Mouse (Mus musculus): ENCODE measurements around the gene Kif3c. TPM values are rescaled to one million over a fixed set of nuclear protein-coding genes. Genes with fewer than 3 reads are reported as not detected.

The Kif3c gene
- total and polyA plus RNA-seq, 3 experiments: 2.5 to 5.6 TPM; not detected in 1

DNA sequence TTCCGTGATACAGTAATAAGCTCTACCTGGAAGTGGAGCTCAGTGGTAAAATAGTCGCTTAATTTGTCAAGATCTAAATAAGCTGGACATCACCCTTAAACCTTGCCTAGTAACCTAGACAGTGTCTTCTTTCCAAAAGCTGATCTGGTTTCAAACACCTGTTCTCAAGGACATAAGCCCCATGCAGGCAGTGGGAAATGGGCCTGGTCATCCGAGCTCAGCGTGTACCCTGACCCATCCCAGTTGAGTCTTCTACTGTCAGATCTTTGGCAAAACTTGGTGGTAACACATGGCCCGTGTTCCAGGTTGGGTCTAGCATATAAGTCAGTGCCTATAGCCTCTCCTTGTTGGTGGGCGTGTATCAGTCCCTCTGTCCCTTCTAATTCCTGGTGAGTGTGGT, 8.6 kb downstream of the Kif3c start:
- Histone ChIP-seq H3K4me3 (ENCODE audit: control insufficient read depth in 1 of 2, insufficient read depth in 1 of 2, low read depth in 2 of 2, low read length in 2 of 2) (no peak overlapping the region), H3K4me1 (ENCODE audit: control insufficient read depth in 1 of 2, insufficient read depth in 2 of 2, low read length in 2 of 2) (no peaks in the 10 kb centered on the region), H3K27me3 (ENCODE audit: control insufficient read depth in 1 of 2, insufficient read depth in 2 of 2, low read length in 2 of 2) (no peaks in the 10 kb centered on the region), H3K9me3 (replicated peaks; ENCODE audit: insufficient read depth, low read length) (no peaks in the 10 kb centered on the region), H3K9ac (ENCODE audit: control insufficient read depth, low read depth, low read length, poor library complexity, severe bottlenecking) (no peak overlapping the region), H3K27ac (ENCODE audit: control insufficient read depth, low read depth, low read length) (no peak overlapping the region), H3K79me2 (ENCODE audit: control insufficient read depth, insufficient read depth, low read length, poor library complexity) (no peaks in the 10 kb centered on the region), H3K36me3 (ENCODE audit: control insufficient read depth in 1 of 2, insufficient read depth in 2 of 2, low read length in 2 of 2) (no peaks in the 10 kb centered on the region)
- no peak for DNase-seq (ENCODE audit: low read depth, low spot score)
- TF ChIP-seq MEF2A (IDR thresholded peaks at IDR 0.05; ENCODE audit: extremely low read depth, insufficient replicate concordance, low read depth, low read length, poor library complexity, severe bottlenecking): no peak
- TF ChIP-seq HCFC1 (IDR thresholded peaks at IDR 0.05; ENCODE audit: low read depth, low read length): no peak
- no peak for TF ChIP-seq E2F4 (IDR thresholded peaks at IDR 0.05; ENCODE audit: borderline replicate concordance, low read depth, low read length)
- TF ChIP-seq CHD2 (IDR thresholded peaks at IDR 0.05; ENCODE audit: low read length): no peak
- TF ChIP-seq MXI1 (IDR thresholded peaks at IDR 0.05; ENCODE audit: low read depth, low read length): no peak
- TF ChIP-seq CTCF (IDR thresholded peaks at IDR 0.05 in 2 of 3, conservative IDR thresholded peaks at IDR 0.05 in 1 of 3; ENCODE audit: control insufficient read depth in 1 of 3, insufficient read depth in 1 of 3, low read depth in 2 of 3, low read length in 3 of 3, poor library complexity in 1 of 3, severe bottlenecking in 1 of 3): no peak
- TF ChIP-seq USF2 (IDR thresholded peaks at IDR 0.05; ENCODE audit: borderline replicate concordance in 1 of 2, insufficient read depth in 1 of 2, low read depth in 1 of 2, low read length in 2 of 2): no peak
- no peak for TF ChIP-seq RAD21 (IDR thresholded peaks at IDR 0.05; ENCODE audit: low read depth, low read length)
- no peak for TF ChIP-seq MAZ (IDR thresholded peaks at IDR 0.05; ENCODE audit: low read depth, low read length)
- TF ChIP-seq POLR2AphosphoS2 (IDR thresholded peaks at IDR 0.05; ENCODE audit: low read length): no peak
- no peak for TF ChIP-seq ETS1 (IDR thresholded peaks at IDR 0.05; ENCODE audit: low read depth, low read length)
- TF ChIP-seq GABPA (IDR thresholded peaks at IDR 0.05; ENCODE audit: low read depth, low read length): no peak

DNA sequence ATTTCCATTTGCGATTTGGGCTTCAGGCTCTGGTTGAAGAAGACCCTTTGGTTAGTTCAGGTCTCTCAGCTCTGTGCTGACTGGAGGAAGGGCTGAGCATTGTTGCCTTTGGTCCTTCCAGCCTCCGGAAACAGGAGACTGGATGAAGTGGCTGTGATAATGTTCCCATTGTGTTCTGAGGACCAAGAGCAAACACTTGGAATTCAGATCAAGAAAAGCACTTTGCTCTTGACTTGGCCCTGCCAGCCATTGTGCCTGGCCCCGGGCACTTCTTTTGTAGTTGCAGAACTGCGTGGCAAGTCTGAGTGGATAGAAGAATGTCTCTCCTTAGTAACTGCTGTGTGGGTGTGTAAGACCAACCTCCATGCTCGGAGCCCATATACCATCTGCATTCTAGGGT, 9.6 kb downstream of the Kif3c start:
- no peaks in the 10 kb centered on the region for H3K36me3 ChIP-seq (ENCODE audit: control insufficient read depth in 1 of 2, insufficient read depth in 2 of 2, low read length in 2 of 2)
- no peak overlapping the region for H3K27ac ChIP-seq (ENCODE audit: control insufficient read depth, low read depth, low read length)
- no peak overlapping the region for H3K4me3 ChIP-seq (ENCODE audit: control insufficient read depth in 1 of 2, insufficient read depth in 1 of 2, low read depth in 2 of 2, low read length in 2 of 2)
- H3K79me2 ChIP-seq (ENCODE audit: control insufficient read depth, insufficient read depth, low read length, poor library complexity): no peaks in the 10 kb centered on the region
- no peaks in the 10 kb centered on the region for H3K27me3 ChIP-seq (ENCODE audit: control insufficient read depth in 1 of 2, insufficient read depth in 2 of 2, low read length in 2 of 2)
- no peak overlapping the region for H3K9ac ChIP-seq (ENCODE audit: control insufficient read depth, low read depth, low read length, poor library complexity, severe bottlenecking)
- H3K9me3 ChIP-seq (replicated peaks; ENCODE audit: insufficient read depth, low read length): no peaks in the 10 kb centered on the region
- DNase-seq (ENCODE audit: low read depth, low spot score): no peak
- TF ChIP-seq ZC3H11A (IDR thresholded peaks at IDR 0.05; ENCODE audit: low read depth, low read length): no peak
- TF ChIP-seq ETS1 (IDR thresholded peaks at IDR 0.05; ENCODE audit: low read depth, low read length): no peak
- TF ChIP-seq ZKSCAN1 (IDR thresholded peaks at IDR 0.05; ENCODE audit: low read depth, low read length): no peak
- TF ChIP-seq POLR2A (IDR thresholded peaks at IDR 0.05; ENCODE audit: control insufficient read depth in 1 of 2, insufficient read depth in 1 of 2, low read depth in 1 of 2, low read length in 2 of 2, poor library complexity in 1 of 2): no peak
- H3K4me1 ChIP-seq (ENCODE audit: control insufficient read depth in 1 of 2, insufficient read depth in 2 of 2, low read length in 2 of 2): no peaks in the 10 kb centered on the region

DNA sequence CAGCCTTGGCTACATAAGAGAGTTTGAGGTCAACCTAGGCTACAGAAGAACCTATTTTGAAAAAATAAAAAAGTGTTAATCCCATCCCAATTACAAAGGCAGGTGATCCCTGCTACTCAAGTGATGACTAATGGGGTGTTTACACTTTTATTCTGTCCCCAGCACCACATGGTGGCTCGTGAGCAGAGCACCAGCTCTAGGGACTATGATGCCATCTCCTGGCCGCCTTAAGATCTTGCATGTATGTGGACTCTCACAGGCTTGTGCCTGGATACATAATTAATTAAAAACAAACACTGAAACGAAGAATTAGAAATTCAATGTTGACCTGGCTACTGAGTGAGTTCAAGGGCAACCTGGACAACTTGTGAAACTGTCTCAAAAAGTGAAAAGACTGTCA, 12.3 kb downstream of the Kif3c start:
- Histone ChIP-seq H3K4me1 (ENCODE audit: control insufficient read depth in 1 of 2, insufficient read depth in 2 of 2, low read length in 2 of 2) (no peaks in the 10 kb centered on the region), H3K27ac (ENCODE audit: control insufficient read depth, low read depth, low read length) (no peak overlapping the region), H3K36me3 (ENCODE audit: control insufficient read depth in 1 of 2, insufficient read depth in 2 of 2, low read length in 2 of 2) (no peaks in the 10 kb centered on the region), H3K9me3 (replicated peaks; ENCODE audit: insufficient read depth, low read length) (no peaks in the 10 kb centered on the region), H3K79me2 (ENCODE audit: control insufficient read depth, insufficient read depth, low read length, poor library complexity) (no peaks in the 10 kb centered on the region), H3K27me3 (ENCODE audit: control insufficient read depth in 1 of 2, insufficient read depth in 2 of 2, low read length in 2 of 2) (no peaks in the 10 kb centered on the region), H3K9ac (ENCODE audit: control insufficient read depth, low read depth, low read length, poor library complexity, severe bottlenecking) (no peak overlapping the region), H3K4me3 (ENCODE audit: control insufficient read depth in 1 of 2, insufficient read depth in 1 of 2, low read depth in 2 of 2, low read length in 2 of 2) (no peak overlapping the region)
- DNase-seq (ENCODE audit: low read depth, low spot score): peak; percentile 84
- no peak for TF ChIP-seq RCOR1 (IDR thresholded peaks at IDR 0.05; ENCODE audit: low read depth, low read length)
- TF ChIP-seq CTCF (IDR thresholded peaks at IDR 0.05 in 2 of 3, conservative IDR thresholded peaks at IDR 0.05 in 1 of 3; ENCODE audit: control insufficient read depth in 1 of 3, insufficient read depth in 1 of 3, low read depth in 2 of 3, low read length in 3 of 3, poor library complexity in 1 of 3, severe bottlenecking in 1 of 3): peak; percentile 38 to 87 (median 73)
- no peak for TF ChIP-seq ZKSCAN1 (IDR thresholded peaks at IDR 0.05; ENCODE audit: low read depth, low read length)
- peak; percentile 73 for TF ChIP-seq SMC3 (IDR thresholded peaks at IDR 0.05; ENCODE audit: low read depth, low read length)
- peak; percentile 29; the same call in 1 of the 2 replicates for TF ChIP-seq ZC3H11A (IDR thresholded peaks at IDR 0.05; ENCODE audit: low read depth, low read length)
- TF ChIP-seq TBP (IDR thresholded peaks at IDR 0.05; ENCODE audit: low read depth, low read length): 0 out of 2 replicates have a peak, but pooled peaks have one; percentile 12
- TF ChIP-seq BHLHE40 (IDR thresholded peaks at IDR 0.05; ENCODE audit: borderline replicate concordance, low read depth, low read length): no peak
- peak; percentile 87 for TF ChIP-seq MYC (IDR thresholded peaks at IDR 0.05; ENCODE audit: low read depth, low read length)
- TF ChIP-seq RAD21 (IDR thresholded peaks at IDR 0.05; ENCODE audit: low read depth, low read length): peak; percentile 81
- no peak for TF ChIP-seq USF1 (IDR thresholded peaks at IDR 0.05; ENCODE audit: low read depth, low read length)
- TF ChIP-seq MAX (IDR thresholded peaks at IDR 0.05; ENCODE audit: low read length): peak; percentile 81
- no peak for TF ChIP-seq POLR2AphosphoS5 (IDR thresholded peaks at IDR 0.05; ENCODE audit: borderline replicate concordance, low read depth, low read length)
- no peak for TF ChIP-seq HCFC1 (IDR thresholded peaks at IDR 0.05; ENCODE audit: low read depth, low read length)
- no peak for TF ChIP-seq USF2 (IDR thresholded peaks at IDR 0.05; ENCODE audit: borderline replicate concordance in 1 of 2, insufficient read depth in 1 of 2, low read depth in 1 of 2, low read length in 2 of 2)
- TF ChIP-seq GATA1 (IDR thresholded peaks at IDR 0.05; ENCODE audit: low read depth, low read length): no peak
- no peak for TF ChIP-seq KAT2A (conservative IDR thresholded peaks at IDR 0.05; ENCODE audit: low read depth, low read length)
